Mouse (Mus musculus) G1E (cell line): ENCODE data around the gene Pmm2. TPM values are rescaled to one million over a fixed set of nuclear protein-coding genes. Genes with fewer than 3 reads are reported as not detected.
A peak's percentile ranks its signal among the peaks of the same experiment; 100 is the strongest.

Experiments
- ATAC-seq: 2 replicates; pipeline ENCODE4 v1.8.0; 2016; ENCODE audit warnings: mild to moderate bottlenecking; ENCODE audit not compliant: insufficient number of reproducible peaks, poor library complexity, low FRiP score, severe bottlenecking; ENCODE audit errors: extremely low read depth
- DNase-seq: peaks from one replicate; pipeline ENCODE4 v3.0.0; 2012; ENCODE audit warnings: low spot score
- H3K27me3 ChIP-seq: 2 replicates; pipeline ENCODE4 v1.6.1; 2012; ENCODE audit warnings: mild to moderate bottlenecking, low read length, inconsistent platforms; ENCODE audit not compliant: insufficient read depth
- H3K36me3 ChIP-seq: replicated peaks from 2 replicates; pipeline ENCODE3; 2012; ENCODE audit warnings: mild to moderate bottlenecking, inconsistent platforms
- H3K4me1 ChIP-seq: 2 replicates; pipeline ENCODE4 v1.6.1; 2012; ENCODE audit warnings: low read depth, low read length, inconsistent platforms, mixed read lengths; ENCODE audit not compliant: insufficient read depth
- H3K4me3 ChIP-seq: 2 replicates; pipeline ENCODE4 v1.5.1; 2012; ENCODE audit warnings: low read depth, mild to moderate bottlenecking, inconsistent platforms, low read length, moderate library complexity, mixed read lengths
- H3K9me3 ChIP-seq: replicated peaks from 2 replicates; pipeline ENCODE4 v1.6.1; 2012; ENCODE audit warnings: inconsistent platforms
- CTCF ChIP-seq: IDR thresholded peaks from 2 replicates; pipeline ENCODE4 v1.5.1; 2012; ENCODE audit warnings: low read depth, low read length, inconsistent platforms, mixed read lengths
- GATA1 ChIP-seq: IDR thresholded peaks from 2 replicates; pipeline ENCODE4 v1.6.1; 2012; ENCODE audit warnings: borderline replicate concordance, low read length, inconsistent platforms, mixed read lengths
- GATA2 ChIP-seq: IDR thresholded peaks from 2 replicates; pipeline ENCODE4 v1.6.1; 2012; ENCODE audit warnings: low read depth, low read length, inconsistent platforms, borderline replicate concordance
- POLR2AphosphoS5 ChIP-seq: IDR thresholded peaks from 2 replicates; pipeline ENCODE4 v1.6.1; 2012; ENCODE audit warnings: low read depth, low read length, inconsistent platforms; ENCODE audit not compliant: insufficient replicate concordance
- TAL1 ChIP-seq: conservative IDR thresholded peaks from 2 replicates; pipeline ENCODE4 v1.6.1; 2012; ENCODE audit warnings: low read depth, low read length, inconsistent platforms, mixed read lengths
- polyA plus RNA-seq: library from polyadenylated mRNA; stranded (reverse); fragments of >175 nt; gene quantifications from 2 replicates; pipeline ENCODE4 v1.2.3, GENCODE M21; 2012
- total RNA-seq, 2 experiments: library from RNA; stranded (forward) in 1 of 2; stranded (reverse) in 1 of 2; fragments of 200-1000 nt in 1 of 2; fragments of >200 nt in 1 of 2; fragmentation: Nextera tagmentation in 1 of 2; gene quantifications; 2 replicates each; pipeline ENCODE4 v1.2.3; 2014 to 2017

The Pmm2 gene
- total and polyA plus RNA-seq, 3 experiments: 28.2 to 127 (median 57.3) TPM

DNA sequence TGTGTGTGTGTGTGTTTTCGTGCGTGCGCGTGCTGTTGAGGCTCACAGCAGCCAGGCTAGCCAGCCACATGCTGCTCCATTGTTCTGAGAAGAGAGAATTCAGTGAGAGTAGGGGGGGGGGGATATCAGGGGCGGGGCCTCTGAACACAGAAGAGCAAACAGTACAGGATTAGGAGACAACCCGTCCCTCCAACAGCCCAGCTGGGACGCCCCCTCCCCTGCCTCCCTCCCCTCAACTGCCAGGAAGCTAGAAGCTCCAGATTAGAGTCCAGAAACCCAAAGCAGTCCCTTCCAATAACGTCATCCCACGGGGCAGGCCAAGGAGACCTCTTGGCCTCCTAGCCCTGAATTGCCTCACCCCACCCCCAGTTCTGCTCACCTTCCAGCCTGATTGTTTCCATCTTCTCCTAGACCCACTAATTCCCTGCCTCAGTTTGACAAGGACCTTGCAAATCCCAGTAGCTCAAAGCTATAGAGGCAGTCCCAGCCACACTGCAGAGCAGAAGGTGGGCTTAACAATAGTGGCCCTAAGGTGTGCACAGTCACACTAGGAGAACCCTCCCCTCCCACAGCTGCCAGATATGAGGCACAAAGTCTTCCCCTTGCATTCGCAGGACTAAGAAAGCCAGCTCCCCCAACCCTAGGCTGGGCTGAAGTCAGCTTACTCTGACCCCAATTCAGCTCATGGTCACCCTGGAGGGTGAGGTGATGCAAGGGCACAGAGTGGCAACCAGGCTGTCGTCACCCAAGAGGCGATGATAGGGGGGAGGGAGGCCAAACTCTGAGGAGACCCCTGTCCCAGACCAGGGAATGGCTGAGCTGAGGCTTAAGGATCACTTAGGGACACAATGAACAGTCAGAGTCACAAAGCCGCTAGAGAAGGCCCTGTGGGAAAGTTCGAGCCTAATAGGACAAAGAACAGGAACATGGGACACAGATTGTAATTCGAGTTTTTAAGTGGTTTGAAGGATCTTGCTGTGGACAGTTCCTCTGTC is 32.9 kb downstream of the Pmm2 start:
- DNase-seq (no peak), ATAC-seq (no peak)
- Histone ChIP-seq H3K4me1 (peaks cover 75% of the 10 kb centered on the region), H3K9me3 (no peaks in the 10 kb centered on the region), H3K27me3 (peaks cover 3% of the 10 kb centered on the region; the same call in 1 of the 2 replicates), H3K36me3 (peaks cover 46% of the 10 kb centered on the region), H3K4me3 (no peak overlapping the region; the same call in 1 of the 2 replicates)
- TF ChIP-seq POLR2AphosphoS5: no peak
- no peak for TF ChIP-seq GATA2
- TF ChIP-seq TAL1: no peak
- no peak for TF ChIP-seq GATA1
- TF ChIP-seq CTCF: no peak

DNA sequence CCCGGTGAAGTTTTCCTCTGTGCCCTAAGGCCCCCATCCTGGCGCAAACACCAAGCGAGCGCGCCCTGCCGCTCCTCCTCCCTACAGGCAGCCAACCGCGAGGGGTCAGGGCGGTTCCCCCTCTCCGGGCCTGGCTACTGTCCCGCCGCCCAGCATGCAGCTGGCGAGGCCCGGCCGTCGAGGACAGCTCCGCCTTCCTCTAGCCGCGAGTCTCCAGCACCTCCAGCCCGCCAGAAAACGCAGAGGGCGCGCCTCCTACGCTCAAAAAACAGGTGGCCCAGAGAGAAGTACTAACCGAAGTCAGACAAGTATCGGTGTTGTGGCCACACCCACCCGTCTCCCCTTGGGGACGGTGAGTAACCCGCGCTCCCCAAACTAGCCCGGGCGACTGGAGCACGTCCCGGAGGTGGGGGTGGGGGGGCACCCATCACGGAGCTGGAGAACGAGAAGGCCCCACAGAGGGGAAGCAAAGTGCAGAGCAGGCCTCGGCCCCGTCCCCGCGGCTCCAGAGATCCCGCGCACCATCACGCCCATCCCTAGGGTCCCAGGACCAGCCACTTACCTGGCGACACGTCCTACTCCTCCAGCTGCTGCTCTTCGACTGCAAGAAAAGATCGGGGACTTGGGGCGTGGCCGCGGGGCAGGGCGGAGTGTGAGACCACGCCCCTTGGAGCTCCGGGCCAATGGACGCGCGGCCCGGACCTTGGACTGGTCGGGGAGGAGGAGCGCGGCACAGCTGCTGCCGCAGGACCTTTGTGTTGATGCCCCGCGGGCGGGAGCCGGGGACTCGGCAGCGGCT is 34.3 kb downstream of the Pmm2 start, which contains the start of gene Carhsp1:
Carhsp1 (minus strand) TSS at position 605 of the 799 bp plus-strand sequence.
- Histone ChIP-seq H3K27me3 (peaks cover 6% of the 10 kb centered on the region; the same call in 1 of the 2 replicates), H3K4me3 (peak within 1 kb of the TSS; percentile 74), H3K4me1 (peaks cover 77% of the 10 kb centered on the region), H3K36me3 (peaks cover 34% of the 10 kb centered on the region), H3K9me3 (no peaks in the 10 kb centered on the region)
- DNase-seq (peak; percentile 97), ATAC-seq (peak; percentile 74)
- TF ChIP-seq GATA1 (no peak), GATA2 (no peak), POLR2AphosphoS5 (no peak), TAL1 (no peak), CTCF (no peak)

DNA sequence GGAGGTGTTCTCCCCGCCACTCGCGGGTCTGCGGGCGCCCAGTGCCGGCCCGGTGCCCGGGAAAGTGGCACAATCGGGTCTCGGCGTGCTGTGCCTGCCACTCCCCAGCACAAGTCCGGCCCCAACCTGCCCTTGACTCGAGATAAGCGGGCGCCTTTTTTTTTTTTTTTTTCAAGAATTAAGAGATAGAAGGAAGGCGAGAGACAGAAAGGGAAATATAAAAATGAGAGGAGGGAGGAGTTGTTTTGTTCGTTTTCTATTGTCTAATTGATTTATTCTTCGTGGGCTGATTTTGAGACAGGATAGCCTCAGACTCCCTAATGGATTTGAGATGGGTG is 34.8 kb downstream of the Pmm2 start:
- Histone ChIP-seq H3K27me3 (peaks cover 6% of the 10 kb centered on the region; the same call in 1 of the 2 replicates), H3K4me3 (peak overlapping the region; percentile 74), H3K9me3 (no peaks in the 10 kb centered on the region), H3K4me1 (peaks cover 73% of the 10 kb centered on the region), H3K36me3 (peaks cover 30% of the 10 kb centered on the region)
- no peak for TF ChIP-seq GATA1
- TF ChIP-seq GATA2: no peak
- no peak for TF ChIP-seq POLR2AphosphoS5
- TF ChIP-seq CTCF: no peak
- no peak for TF ChIP-seq TAL1
- no peak for ATAC-seq
- no peak for DNase-seq

DNA sequence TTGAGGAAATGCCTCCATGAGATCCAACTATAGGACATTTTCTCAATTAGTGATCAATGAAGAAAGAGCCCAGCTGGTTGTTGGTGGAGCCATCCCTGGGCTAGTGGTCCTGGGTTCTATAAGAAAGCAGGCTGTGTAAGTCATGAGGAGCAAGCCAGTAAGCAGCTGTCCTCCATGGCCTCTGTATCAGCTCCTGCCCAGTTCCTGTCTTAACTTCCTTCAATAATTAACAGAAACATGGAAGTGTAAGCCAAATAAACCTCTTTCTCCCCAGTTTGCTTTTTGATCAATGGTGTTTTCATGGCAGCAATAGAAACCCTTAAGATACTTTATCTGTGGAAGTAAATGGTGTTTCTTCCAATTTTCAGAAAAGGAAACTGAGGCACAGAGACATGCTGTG is 35.3 kb downstream of the Pmm2 start:
- DNase-seq (no peak), ATAC-seq (no peak)
- Histone ChIP-seq H3K4me1 (peaks cover 68% of the 10 kb centered on the region), H3K36me3 (peaks cover 25% of the 10 kb centered on the region), H3K27me3 (peaks cover 6% of the 10 kb centered on the region; the same call in 1 of the 2 replicates), H3K9me3 (no peaks in the 10 kb centered on the region), H3K4me3 (no peak overlapping the region)
- TF ChIP-seq CTCF (no peak), GATA2 (no peak), GATA1 (no peak), TAL1 (no peak), POLR2AphosphoS5 (no peak)

DNA sequence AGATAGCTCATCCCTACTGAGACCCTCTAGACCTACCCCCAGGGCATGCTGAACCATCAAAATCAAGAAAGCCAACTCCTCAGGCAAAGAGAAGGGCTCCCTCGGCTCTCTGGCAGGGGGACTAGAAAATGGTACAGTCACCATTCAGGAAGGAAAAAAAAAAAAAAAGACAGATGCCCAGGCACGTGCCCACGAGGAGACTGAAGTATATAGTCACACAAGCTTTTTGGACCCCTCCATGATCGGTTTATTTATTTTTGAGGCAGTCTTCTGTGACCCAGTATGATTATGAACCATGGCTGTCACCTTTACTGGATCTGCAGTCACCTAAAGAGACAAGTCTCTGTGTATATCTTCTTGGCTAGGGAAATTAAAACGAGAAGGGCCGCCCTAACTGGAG is 35.9 kb downstream of the Pmm2 start:
- H3K27me3 ChIP-seq: peaks cover 6% of the 10 kb centered on the region; the same call in 1 of the 2 replicates
- DNase-seq: no peak
- H3K4me3 ChIP-seq: no peak overlapping the region
- peaks cover 20% of the 10 kb centered on the region for H3K36me3 ChIP-seq
- ATAC-seq: no peak
- no peak for TF ChIP-seq TAL1
- TF ChIP-seq POLR2AphosphoS5: no peak
- no peak for TF ChIP-seq GATA2
- no peak for TF ChIP-seq CTCF
- TF ChIP-seq GATA1: no peak
- H3K9me3 ChIP-seq: no peaks in the 10 kb centered on the region
- H3K4me1 ChIP-seq: peaks cover 66% of the 10 kb centered on the region
